Mouse (Mus musculus) kidney, adult 2 months (tissue): Measurements from ENCODE around the gene Vegfd.

Experiments
- CTCF ChIP-seq: fragments of 200-500 bp; conservative IDR thresholded peaks from 2 replicates; pipeline ENCODE4 v1.5.1; 2011; ENCODE audit warnings: low read depth, mild to moderate bottlenecking, control low read depth, low read length, moderate library complexity, mixed read lengths; ENCODE audit not compliant: insufficient read depth, insufficient read length
- POLR2A ChIP-seq: fragments of 200-500 bp; IDR thresholded peaks from one replicate; pipeline ENCODE4 v1.6.1; 2011; ENCODE audit warnings: low read depth, low read length, control low read depth

DNA sequence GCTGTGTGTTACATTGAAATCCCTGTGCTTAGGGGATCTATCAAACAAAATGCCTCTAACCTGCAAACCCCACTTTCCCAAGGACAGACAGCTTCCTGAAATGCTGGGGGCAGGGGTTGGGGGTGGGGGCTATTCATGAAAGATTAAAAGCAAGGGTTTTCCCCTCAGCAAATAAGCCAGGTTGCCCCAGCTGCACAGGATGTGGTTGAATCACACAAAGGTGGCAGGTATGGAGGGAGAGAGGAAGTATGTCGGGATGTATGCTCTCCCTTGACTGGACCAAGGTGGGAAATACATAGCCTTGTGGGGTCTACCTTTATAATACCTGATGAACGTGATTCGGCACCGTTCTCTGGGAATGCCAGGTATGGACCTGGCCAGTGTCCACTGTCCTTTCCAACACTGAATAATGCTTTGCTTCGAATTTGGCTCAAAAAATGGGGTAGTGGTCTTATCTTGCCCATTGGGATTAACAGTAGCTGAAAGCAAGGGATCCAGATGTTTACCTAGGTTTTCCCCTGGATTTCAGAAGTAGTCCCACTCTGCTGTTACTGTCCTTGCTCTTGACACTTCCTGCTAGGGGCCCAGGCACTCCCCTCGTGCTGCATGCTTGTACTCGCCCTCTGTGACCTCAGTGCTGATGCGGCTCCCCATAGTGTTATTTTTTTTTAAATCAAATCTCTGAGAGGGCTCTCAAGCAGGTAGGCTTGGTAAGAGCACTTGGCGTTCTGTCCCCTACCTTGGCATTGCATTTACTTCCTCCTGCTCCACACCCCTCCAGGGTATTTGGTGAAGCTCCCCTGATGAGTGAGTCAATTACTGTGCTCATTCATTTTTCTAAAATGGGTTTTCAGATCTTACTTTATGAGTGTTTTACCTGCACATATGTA is 33.2 kb downstream of the Vegfd start:
- TF ChIP-seq CTCF (no peak), POLR2A (no peak)
